Mouse (Mus musculus): ENCODE results near the gene Gm45261.

- no peak for TF ChIP-seq CTCF (IDR thresholded peaks at IDR 0.05; ENCODE audit: extremely low read depth, insufficient read depth, insufficient read length, insufficient replicate concordance)
- TF ChIP-seq POLR2A (IDR thresholded peaks at IDR 0.05; ENCODE audit: low read depth, low read length) = no peak
Measured at GRCm38 (mm10) chr1:80461348-80461747, at the start of gene Gm45261.
